Comparison of ENCODE assay signal across 18 mouse cellular contexts in genomic region chr3:117848866-117849265, GRCm38 (mm10). TPM values are rescaled to one million over a fixed set of nuclear protein-coding genes. Genes with fewer than 3 reads are reported as not detected.
DNase-seq lines count a peak whose midpoint lies in the region; ATAC-seq and TF ChIP-seq lines count a peak whose summit lies in the region.
"Had no signal": no experiment of that assay in that cellular context is flagged by ENCODE, and none has a peak within 500 bp of the region (broad histone marks: within the 10 kb centered on the region; RNA-seq: fewer than 3 reads in every experiment).

No protein-coding gene starts in this region.

- H3K27me3 ChIP-seq in liver, embryonic 11.5 days (replicated peaks; ENCODE audit: control insufficient read depth, insufficient read depth, low read length), result no peaks in the 10 kb centered on the region
- H3K27me3 ChIP-seq: midbrain, embryonic 12.5 days had no signal

- no peaks in the 10 kb centered on the region for H3K36me3 ChIP-seq in liver, embryonic 11.5 days (ENCODE audit: control insufficient read depth, insufficient read depth, low read length)
- H3K36me3 ChIP-seq: midbrain, embryonic 12.5 days had no signal

- no peaks in the 10 kb centered on the region for H3K9me3 ChIP-seq in liver, embryonic 11.5 days (ENCODE audit: control insufficient read depth, low read length)
- H3K9me3 ChIP-seq: midbrain, embryonic 12.5 days had no signal

- DNase-seq in left cerebral cortex, adult 11 months (ENCODE audit: low spot score), result peak; percentile 76
- DNase-seq in left cerebral cortex, postnatal 4 days, result no peak
- DNase-seq in layer of hippocampus, adult 2 months (ENCODE audit: low spot score in 2 of 2), result peak; percentile 43 to 65
- peak; percentile 65 to 73 for DNase-seq in left cerebral cortex, postnatal 14 days (ENCODE audit: low spot score in 2 of 2)
- peak; percentile 46 to 83 for DNase-seq in right cerebral cortex, postnatal 36 days (ENCODE audit: low spot score in 2 of 2)
- DNase-seq in liver, embryonic 11.5 days (ENCODE audit: low spot score), result no peak
- no peak for DNase-seq in thymus, postnatal 10 days (ENCODE audit: low spot score in 2 of 2)
- no peak for DNase-seq in cerebellum, postnatal 36 days
- DNase-seq: adrenal gland, postnatal 14 days; cerebellum, postnatal 10 days; gastrocnemius, postnatal 14 days; heart, postnatal 10 days; kidney, adult 2 months; kidney, postnatal 36 days; lung, adult 18-20 months; lung, postnatal 4 days; thymus, adult 2 months had no signal

- no peak overlapping the region for H3K4me2 ChIP-seq in liver, embryonic 11.5 days
- H3K4me2 ChIP-seq: midbrain, embryonic 12.5 days had no signal

- TF ChIP-seq CTCF in layer of hippocampus, adult 2 months (conservative IDR thresholded peaks at IDR 0.05), result no peak

- H3K4me1 ChIP-seq in liver, embryonic 11.5 days (replicated peaks; ENCODE audit: control insufficient read depth, insufficient read depth, low read length), result no peaks in the 10 kb centered on the region
- H3K4me1 ChIP-seq: midbrain, embryonic 12.5 days had no signal

- WGBS in liver, embryonic 11.5 days, result 83% methylated on average over 6 of the region's 6 CpGs

- ATAC-seq in liver, embryonic 11.5 days (replicated peaks; ENCODE audit: low FRiP score), result no peak

- H3K9ac ChIP-seq in liver, embryonic 11.5 days (ENCODE audit: low read depth, low read length), result no peak overlapping the region
- H3K9ac ChIP-seq: midbrain, embryonic 12.5 days had no signal

- peak overlapping the region; percentile 87 for H3K27ac ChIP-seq in layer of hippocampus, adult 2 months
- no peak overlapping the region for H3K27ac ChIP-seq in liver, embryonic 11.5 days (ENCODE audit: low read depth, low read length)
- H3K27ac ChIP-seq: midbrain, embryonic 12.5 days had no signal

- intact Hi-C loops in left cerebral cortex, postnatal 4 days (cut with DNase I), result no loop called here
- intact Hi-C loops in left cerebral cortex, postnatal 14 days (cut with DNase I), result loop anchor here (10.0 kb wide), 1 partner anchor 134 kb away; no protein-coding TSS in a partner anchor

- no peak overlapping the region for H3K4me3 ChIP-seq in layer of hippocampus, adult 2 months
- H3K4me3 ChIP-seq in liver, embryonic 11.5 days (ENCODE audit: low read depth, low read length), result no peak overlapping the region
- H3K4me3 ChIP-seq: midbrain, embryonic 12.5 days had no signal

RNA-seq across cellular contexts. Expression of gene Snx7, which starts 19.9 kb away (rescaled TPM):
- total RNA-seq in left cerebral cortex, postnatal 4 days (2021), result 10 to 100 TPM; 39.3 to 46.7 TPM
- 10 to 100 TPM; 16.5 to 16.7 TPM for total RNA-seq in layer of hippocampus, adult 2 months (2021)
- total RNA-seq in left cerebral cortex, postnatal 14 days (2021), result 10 to 100 TPM; 29.4 to 29.7 TPM
- 21.6 and 24.5 TPM in 2 replicates for polyA plus RNA-seq in liver, embryonic 11.5 days (2014; fragmentation: Nextera tagmentation; extraction: Ambion mirVana)

Comparison
In these comparisons a context has a peak if more than half of its experiments do, and no peak if none do; other contexts are left out.
1. DNase-seq: peak in left cerebral cortex, adult 11 months (single experiment), layer of hippocampus, adult 2 months (2 of 2), left cerebral cortex, postnatal 14 days (2 of 2) and right cerebral cortex, postnatal 36 days (2 of 2); none in left cerebral cortex, postnatal 4 days (single experiment), liver, embryonic 11.5 days (single experiment), thymus, postnatal 10 days (0 of 2) and cerebellum, postnatal 36 days (0 of 2).